Mouse (Mus musculus): ENCODE measurements around the gene Ebf1.

Gene Ebf1

DNA sequence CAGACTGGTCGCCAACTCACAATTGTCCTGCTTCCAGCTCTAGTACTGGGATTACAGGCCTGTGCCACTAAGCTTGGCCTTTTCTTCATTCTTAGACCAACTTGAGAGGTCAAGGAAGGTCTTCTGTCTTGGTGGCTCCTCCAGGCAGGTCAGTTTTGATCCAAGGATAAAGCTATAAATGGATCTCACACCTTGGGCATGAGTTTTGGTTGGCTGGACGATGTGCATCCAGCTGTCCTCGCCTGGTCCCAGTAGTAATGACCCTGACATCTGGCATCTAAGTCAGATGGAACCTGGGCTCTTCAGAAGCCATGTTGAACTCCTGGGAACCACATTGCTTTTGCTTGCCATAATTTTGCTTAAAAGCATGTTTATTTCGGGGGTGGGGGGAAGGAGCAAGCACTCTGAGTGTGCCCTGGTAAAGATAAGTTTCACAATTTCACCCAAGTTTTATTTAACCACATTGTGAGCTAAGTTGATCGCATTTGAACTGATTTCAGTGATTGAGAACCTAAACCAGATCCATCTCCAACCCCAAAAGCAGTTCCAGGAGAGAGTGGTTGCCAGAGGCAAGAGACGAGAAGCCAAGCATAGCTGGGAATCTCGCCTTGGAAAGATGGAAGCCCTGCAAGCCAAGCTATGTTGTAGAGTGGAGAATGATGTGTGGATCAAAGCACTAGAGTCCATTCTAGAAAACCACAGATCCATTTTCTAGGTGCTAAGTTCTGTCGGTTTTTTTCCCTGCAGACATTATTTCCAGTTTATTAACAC is 85.8 kb downstream of the Ebf1 start:
- DNase-seq (ENCODE audit: low spot score), result no peak

DNA sequence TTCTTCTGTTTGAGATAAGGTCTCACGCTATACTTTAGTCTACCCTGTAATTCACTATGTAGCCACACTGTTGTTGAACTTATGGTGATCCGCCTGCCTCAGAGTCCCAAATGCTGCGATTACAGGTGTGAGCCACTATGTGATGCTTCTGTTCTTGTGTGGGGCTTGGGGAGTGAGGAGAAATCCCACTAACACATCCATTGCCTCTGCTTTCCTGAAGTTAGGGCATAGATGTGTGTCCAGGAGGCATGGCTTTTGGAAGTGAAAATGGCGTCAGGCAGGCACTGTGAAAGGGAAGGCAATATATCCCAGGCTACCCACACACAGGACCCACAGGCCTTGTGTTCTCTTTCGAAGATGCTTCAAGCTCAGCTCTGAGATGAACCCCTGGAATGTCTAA is 86.8 kb downstream of the Ebf1 start:
- no peak for DNase-seq (ENCODE audit: low spot score)

DNA sequence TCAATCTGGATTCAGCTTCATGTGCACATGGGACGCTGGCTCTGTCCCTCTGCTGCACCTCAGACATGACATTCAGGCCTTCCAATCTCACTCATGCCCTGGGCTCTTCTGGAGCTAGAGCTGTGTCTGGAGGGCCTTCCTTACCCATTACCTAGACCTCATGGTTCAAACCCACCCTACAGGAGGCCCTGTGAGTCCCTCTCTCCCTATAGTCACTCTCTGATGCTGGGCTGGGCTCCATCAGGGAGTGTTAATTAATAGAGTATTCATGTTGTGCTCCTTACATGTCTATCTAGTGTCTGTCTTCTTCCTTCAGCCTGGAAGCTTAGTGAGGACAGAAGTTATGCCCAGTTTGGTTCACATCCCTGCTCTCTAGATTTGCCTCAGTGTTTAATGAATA is 88.7 kb downstream of the Ebf1 start:
- no peak for DNase-seq (ENCODE audit: low spot score)

DNA sequence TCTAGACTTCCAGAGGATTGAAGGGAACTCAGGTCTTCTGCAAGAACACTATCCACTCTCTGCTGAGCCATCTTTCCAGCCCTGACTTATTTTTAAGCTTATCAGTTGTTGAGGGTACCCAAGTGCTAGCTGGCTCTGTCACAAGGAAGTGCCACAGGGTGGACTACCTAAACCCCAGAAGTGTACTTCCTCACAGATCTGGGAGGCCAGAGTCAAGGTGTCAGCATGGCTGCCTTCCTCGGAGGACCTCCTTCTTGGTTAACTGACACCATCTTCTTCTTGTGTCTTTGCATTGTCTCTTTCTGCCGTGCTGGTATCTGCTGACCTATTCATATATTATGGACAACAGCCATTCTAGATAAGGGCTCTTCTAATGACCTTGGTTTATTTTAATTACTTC is 89.3 kb downstream of the Ebf1 start:
- no peak for DNase-seq (ENCODE audit: low spot score)

DNA sequence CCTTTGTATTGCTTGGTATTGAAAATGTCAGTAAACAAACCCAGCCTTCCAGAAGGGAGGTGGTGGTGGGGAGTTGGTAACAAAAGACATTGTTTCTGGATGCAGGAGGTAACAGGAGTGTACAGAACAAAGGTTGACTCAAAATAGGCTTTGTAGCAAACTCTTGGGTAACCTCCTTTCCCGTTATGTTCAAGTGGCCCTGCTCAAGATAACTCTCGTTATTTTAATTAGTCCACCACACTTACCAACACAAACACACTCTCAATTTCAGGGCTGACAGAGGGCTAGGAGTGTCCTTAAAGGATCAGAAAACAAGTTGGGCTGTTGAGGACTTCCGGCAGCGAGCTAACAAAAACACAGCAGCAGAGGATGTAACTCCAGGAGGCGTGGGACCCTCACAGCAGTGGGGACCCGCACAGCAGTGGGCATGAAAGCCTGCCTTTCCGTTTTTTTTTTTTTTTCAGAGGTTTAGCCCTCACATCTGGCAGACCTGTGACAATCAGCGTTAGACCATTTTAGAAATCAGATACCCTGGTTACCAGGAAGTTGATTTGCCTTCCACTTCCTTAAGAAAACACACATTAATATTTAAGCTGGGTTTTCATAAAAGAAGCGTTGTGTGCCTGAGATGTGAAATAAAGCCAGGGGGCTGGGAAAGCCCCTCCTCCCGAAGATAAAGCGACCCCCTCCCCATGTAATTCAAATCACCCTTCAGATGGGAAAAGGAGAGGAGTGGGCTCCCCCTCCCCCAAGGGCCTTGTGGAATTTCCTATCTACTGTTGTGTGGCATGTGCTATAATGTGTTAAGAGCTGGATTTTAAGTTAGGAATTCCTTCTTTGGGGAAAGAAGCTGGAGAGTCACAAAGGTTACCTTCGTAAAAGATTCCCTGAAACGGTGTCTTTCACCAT is 90.5 kb downstream of the Ebf1 start:
- no peak for DNase-seq (ENCODE audit: low spot score)

DNA sequence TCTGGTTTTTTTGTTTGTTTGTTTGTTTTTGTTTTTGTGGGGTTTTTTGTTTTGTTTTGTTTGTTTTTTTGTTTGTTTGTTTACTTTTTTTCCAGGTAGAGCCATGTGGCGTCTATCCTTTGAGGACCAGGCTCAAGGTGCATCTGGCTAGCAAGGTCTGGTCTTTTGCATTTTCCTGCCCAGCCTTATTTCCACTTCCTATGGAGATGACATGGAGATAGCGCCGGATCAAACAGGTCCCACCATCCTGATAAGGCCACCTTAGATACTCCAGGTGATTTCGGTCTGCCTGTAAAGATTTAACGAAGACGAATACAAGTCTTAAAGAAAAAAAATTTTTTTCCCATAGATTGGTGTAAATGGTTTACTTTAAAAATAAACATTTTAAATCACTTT is 91.2 kb downstream of the Ebf1 start:
- DNase-seq (ENCODE audit: low spot score), result no peak

DNA sequence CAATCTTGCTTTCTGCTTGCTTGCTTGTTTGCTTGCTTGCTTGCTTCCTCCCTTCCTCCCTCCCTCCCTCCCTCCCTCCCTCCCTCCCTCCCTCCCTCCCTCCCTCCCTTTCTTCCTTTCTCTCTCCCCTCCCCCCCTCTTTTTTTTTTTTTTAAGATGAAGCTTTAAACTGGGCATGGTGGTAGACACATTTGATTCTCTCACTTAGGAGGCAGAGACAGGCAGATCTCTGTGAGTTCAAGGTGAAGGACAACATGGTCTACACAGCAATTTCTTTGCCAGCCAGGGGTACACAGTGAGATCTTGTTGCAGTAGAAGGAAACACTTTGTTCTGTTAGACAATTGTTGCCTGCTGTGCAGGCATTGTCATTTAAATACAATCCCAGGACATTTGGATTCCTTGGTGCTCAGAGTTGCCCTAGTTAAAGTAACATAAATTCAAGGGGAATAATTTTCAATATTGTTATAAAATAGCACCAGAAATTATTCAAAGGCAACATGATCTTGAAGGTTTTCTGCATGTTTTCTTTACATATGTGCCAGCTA is 92.0 kb downstream of the Ebf1 start:
- DNase-seq (ENCODE audit: low spot score), result no peak

DNA sequence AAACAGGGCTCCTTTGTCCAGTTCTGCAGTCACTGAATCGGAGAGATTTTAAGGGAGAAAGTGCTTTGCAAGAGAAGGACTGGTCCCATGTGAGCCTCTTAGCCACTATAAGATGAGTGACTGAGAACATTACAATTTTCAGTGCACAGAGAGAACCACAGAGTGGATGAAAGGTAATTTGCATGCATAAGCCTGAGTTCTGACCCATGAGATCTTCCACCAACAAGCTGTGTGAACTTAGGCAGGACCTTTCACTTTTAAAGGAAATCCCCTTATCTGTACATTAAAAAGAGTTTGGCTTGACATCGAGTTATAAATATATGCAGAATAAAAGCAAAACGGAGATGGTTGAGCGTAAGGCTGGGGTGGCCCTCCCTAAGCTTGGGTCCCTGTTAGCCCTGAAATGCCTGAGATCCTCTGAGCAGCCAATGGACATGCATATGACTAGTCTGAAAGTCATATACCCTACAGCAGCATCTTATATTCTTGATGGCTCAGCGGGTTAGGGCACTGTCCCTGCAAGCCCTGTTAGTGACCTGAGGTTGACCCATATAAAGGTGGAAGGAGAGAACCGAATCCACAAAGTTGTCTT is 92.8 kb downstream of the Ebf1 start:
- no peak for DNase-seq (ENCODE audit: low spot score)

DNA sequence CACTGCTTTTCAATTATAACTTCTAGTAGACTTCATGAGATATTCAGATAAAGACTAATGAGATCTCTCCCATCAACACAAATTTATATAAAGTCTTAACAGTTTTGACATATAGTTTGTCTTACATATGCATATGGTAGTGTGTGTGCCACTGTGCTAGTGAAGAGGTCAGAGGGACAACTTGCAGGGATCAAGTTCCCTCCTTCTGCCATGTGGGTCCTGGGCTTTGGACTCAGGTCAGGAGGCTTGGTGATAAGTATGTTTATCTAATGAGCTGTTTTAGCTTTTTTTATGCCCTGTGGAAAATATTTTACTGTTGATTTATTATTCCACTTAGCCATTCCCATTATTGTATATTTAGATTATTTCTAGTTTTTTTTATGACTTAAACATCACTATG is 93.7 kb downstream of the Ebf1 start:
- no peak for DNase-seq (ENCODE audit: low spot score)

DNA sequence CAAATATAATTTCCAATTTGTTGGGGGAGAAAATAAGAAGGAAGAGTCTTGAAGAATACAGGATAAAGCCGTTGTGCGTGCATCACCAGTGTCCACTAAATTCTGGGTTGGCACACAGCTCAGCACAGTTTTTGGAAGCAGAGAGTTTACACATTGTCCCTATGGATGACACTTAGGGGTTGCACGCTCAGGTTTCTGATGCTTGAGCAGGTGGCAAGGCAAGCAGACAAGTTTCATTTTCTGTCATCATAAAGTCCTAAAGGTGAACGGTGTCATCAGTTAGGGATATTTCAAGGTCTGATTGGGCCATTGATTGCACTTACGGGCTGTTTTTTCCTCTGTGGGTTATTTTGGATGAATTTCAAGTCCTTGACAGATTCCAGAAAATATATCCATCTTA is 97.1 kb downstream of the Ebf1 start:
- no peak for DNase-seq (ENCODE audit: low spot score)

DNA sequence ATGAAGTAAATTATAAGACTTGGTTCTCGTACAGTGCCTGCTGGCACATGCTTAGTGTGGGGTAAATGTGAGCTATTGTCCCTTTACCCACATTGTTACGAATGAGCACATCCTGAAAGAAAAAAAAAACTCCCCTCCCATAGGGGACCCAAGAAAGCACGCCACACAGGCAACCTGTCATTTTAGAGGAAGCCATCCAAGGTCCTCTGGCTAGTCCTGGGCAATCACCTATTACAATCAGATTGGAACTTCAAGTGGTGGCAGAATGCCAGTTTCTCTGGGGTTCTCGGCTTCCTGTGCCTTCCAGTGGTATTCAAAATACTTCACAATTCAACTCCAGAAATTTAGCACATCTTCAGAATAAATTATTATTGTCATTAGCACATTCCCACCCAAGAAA is 98.7 kb downstream of the Ebf1 start:
- no peak for DNase-seq (ENCODE audit: low spot score)

DNA sequence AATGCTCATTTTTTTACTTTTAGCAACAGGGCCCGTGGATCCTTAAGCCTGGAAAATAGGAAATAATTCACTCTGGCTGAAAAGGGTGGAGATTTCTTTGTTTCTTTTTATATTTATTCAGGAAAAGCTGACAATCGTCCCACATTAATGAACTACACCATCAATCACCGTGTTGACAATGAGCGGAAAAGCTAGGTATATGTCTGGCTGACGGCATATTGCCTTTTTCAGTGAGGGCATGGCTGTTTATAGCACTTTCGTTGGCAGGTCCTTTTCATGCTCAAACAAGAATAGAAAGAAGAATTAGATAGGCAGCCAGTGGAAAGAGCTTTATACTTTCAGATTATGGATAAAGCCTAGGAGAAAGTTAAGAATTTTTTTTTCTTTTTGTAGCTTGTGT is 99.8 kb downstream of the Ebf1 start:
- DNase-seq (ENCODE audit: low spot score), result no peak

DNA sequence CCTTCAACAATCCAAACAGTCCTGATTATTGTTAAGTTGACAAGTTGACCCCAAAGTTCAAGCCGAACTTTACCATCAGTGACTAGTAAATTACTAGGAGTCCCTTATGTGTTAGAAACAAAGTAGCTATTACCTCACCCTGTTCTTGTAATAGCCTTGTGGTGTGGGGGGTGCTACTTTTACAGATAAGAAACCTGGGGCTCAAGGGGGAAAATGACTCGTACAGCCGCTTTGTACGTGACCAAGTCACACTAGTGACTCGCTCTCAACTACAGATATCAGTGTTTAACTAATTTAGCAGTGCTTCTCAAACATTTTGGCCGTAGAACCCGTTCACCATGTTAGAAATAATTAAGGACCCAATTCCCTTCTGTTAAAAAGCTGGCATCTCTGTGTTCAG is 100.5 kb downstream of the Ebf1 start:
- no peak for DNase-seq (ENCODE audit: low spot score)

DNA sequence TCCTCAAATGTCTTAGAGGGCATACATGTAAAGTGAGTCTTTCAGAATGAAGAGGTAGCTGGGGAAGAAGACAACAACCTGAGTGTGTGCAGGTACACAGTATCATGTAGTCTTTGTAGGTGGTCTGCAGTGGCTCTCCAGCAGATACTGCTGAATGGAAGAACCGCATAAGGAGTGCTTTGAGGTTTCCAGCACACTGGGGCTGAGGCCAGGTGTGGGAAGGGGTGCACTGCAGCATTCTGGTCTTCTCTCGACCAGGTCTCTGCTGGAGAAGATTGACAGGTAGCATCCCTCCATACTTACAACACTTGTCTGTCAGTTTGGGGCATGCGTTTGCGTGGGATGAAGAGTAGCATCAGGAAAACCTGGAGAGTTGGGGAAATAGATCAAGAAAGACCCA is 104.9 kb downstream of the Ebf1 start:
- no peak for DNase-seq (ENCODE audit: low spot score)

DNA sequence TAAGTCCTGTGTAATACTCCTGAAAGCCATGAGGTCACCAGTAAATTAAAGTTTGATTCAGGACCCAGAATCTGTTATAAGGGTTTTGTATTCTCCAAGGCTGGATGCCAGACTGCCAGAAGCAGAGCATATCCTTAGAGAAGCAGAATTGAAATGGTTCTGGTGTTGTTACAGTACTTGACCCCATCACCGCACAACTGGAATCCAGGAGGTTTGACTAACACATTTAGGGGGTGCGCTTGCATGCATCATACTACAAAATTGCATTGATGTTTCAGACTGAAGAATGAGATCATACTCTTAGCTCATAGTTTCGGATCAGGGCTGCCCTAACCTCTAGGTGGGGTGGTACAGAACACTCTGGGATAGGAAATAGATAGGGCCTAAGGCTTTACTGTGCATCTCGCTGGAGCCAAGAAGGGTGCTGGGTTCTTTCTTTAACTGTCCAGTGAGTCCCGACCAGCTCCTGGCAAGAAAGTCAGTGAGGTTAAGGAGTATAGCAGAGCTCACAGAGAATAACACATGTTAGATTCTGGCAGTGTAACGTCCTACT is 106.9 kb downstream of the Ebf1 start:
- no peak for DNase-seq (ENCODE audit: low spot score)

DNA sequence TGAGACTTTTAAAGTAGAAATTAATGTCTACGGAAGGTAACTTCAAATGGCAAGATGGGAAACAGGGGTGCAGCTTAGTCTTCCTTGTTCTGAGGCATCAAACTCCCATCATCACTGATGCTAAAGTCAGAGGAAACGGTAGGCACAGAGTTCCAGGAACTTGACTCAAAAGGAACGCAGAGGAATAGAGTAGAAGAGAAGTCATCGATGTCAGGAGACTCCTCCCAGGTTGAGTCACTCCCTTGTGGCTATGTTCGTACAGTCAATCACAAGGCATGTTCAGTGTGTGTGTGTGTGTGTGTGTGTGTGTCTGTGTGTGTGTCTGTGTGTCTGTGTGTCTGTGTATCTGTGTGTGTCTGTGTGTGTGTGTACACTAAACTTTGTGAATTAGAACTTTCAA is 108.6 kb downstream of the Ebf1 start:
- DNase-seq (ENCODE audit: low spot score), result no peak

DNA sequence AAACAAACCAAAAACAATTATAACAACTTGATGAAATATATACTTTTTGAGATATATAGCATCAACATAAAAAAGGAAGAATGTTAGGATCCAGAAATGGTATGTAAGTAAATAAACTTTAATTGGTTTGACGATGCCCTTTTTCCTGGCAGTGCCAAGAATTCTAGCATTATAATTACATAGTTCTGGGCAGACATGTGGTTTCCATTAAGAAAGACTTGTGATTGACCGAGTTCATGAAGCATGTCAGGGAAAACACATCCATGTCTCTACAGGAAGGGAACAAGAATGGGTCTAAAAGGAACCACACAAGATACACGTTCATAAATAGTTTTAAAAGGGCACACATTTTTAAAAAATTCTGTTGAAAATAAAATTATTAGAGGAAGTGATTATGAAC is 110.3 kb downstream of the Ebf1 start:
- no peak for DNase-seq (ENCODE audit: low spot score)

DNA sequence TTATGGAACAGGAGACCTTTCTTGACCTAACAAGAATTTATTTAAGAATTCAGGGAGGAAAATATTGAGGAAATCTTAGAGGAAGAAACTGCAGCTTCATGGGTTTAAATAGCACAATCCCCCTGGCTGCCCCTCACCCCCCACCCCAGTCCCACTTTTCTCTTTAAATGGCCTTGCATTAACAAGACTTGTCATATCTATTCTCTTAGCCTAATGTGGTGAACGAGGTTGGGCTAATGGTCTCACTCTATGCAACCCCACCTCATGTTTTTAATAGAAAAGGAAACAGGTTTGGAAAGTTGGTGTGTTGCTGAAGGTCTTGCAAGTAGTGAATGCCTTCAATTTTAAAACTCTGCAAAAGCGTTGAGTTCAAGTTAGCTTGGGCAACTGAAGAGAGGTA is 110.7 kb downstream of the Ebf1 start:
- DNase-seq (ENCODE audit: low spot score), result no peak

DNA sequence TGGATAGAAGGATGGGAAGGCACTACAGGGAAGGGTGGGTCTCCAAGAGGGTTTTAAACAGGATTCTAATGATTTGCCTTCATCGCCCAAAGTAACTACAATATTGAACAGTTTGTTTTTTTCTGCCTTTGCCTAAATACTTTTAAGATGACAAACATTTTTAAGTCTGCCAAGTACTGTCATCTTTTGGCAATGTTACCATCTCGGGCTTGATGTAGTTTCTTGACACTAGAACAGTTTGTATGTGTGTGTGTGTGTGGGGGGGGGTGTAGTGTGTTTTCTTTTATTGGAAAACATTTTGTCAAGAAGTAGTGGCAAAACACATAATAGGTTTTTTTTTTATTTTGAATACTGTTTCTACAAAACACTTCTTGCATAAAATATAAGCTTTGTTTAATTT is 111.2 kb downstream of the Ebf1 start:
- no peak for DNase-seq (ENCODE audit: low spot score)

DNA sequence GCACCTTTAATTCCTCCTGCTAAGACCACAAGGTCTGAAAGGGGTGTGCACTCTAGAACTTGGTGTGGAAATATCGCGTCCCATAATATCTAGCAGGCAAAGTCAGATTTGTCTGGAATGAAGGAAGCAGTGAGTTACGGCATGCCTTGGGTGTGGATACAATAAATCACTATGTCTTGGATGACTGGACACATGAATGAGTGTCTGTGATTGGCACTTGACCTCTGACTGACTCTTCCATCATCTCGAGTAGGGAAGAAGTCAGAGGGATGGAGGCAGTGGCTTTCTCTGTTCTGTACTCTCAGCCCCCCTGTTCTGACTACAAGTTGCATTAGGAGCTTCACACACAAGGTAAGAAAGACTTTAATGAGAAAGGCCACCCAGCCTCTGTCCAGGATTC is 112.8 kb downstream of the Ebf1 start:
- DNase-seq (ENCODE audit: low spot score), result no peak

DNA sequence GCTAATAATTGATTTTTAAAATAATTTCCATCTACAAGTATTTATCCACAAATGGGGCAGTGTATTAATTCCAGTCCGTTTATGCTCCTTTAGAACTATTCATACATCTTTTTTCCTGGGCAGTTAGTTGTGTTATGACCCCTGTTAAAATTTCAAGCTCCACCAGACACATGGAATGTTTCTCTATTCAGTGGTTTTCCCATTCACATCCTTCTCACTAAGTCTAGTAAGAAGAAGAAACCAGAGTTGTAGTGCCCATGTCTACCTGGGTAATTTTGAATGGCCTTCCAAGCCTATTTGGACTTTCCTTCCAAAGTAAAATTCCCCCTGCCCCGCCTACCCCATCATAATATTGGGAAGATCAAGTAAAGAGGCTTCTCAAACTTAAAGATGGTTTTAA is 114.6 kb downstream of the Ebf1 start:
- DNase-seq (ENCODE audit: low spot score), result no peak

DNA sequence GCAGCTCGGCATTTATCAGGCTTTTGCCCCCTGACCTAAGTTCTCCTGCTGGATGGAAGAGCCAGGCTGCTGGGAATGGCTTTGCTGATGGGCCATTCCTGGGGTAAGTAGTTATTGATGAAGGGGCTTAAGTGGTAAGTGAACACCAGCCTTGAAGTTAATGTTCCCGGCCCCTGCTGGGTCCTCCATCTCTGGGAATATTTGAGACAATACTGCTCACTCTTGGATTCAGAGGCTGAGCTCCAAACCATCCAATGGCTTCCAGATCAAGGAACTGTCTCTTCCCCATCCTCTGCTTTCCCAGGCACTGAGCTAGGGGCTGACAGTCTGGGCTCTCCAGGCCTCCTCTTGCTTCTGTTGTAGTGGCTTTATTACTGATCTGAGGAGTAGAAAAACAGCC is 116.2 kb downstream of the Ebf1 start:
- no peak for DNase-seq (ENCODE audit: low spot score)

DNA sequence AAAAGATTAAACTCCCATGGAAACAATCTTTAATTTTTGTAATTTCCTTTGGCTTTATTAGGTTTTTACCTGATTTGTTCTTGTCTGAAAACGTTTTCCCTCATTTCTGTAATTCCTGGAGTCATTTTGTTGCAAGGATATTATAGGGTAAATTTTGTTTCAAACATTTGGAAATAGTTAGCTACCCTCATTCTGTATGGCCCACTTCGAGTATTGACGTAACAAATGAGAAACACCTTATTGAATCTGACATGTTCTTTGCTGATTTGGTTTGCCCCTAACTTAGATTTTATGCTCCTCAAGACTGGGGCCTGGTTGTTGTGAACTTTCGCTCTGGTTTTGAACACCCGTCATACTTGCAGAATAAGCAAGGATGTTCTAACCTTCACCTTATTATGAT is 120.9 kb downstream of the Ebf1 start:
- DNase-seq (ENCODE audit: low spot score), result no peak

All from urinary bladder, postnatal 10 days (tissue).